Mouse (Mus musculus): ENCODE measurements around the gene Laptm5. TPM values are rescaled to one million over a fixed set of nuclear protein-coding genes. Genes with fewer than 3 reads are reported as not detected.

The Laptm5 gene
- polyA plus RNA-seq, 1 experiment = 18.9 TPM

GRCm38 (mm10) chr4:130889777-130890510 lies 23.0 kb upstream of the Laptm5 start:
- H3K27me3 ChIP-seq (ENCODE audit: control insufficient read depth, insufficient read depth, low read length) = no peaks in the 10 kb centered on the region
- 65% methylated on average over 10 of the region's 11 CpGs for WGBS
- H3K4me1 ChIP-seq (ENCODE audit: control insufficient read depth, insufficient read depth, low read length) = no peaks in the 10 kb centered on the region
- TF ChIP-seq POLR2A (IDR thresholded peaks at IDR 0.05; ENCODE audit: borderline replicate concordance, insufficient read depth, low read length) (no peak), CTCF (IDR thresholded peaks at IDR 0.05; ENCODE audit: borderline replicate concordance, insufficient read depth, low read depth, low read length) (no peak)
- H3K4me3 ChIP-seq (replicated peaks; ENCODE audit: insufficient read depth, low read depth, low read length) = no peak overlapping the region
- no peak for DNase-seq
- no peak overlapping the region for H3K27ac ChIP-seq (ENCODE audit: insufficient read depth, low read length)

- no peaks in the 10 kb centered on the region for H3K4me1 ChIP-seq (ENCODE audit: control insufficient read depth, insufficient read depth, low read length)
- DNase-seq = no peak
- TF ChIP-seq CTCF (IDR thresholded peaks at IDR 0.05; ENCODE audit: borderline replicate concordance, insufficient read depth, low read depth, low read length) = no peak
- H3K27me3 ChIP-seq (ENCODE audit: control insufficient read depth, insufficient read depth, low read length) = no peaks in the 10 kb centered on the region
- no peak overlapping the region for H3K4me3 ChIP-seq (replicated peaks; ENCODE audit: insufficient read depth, low read depth, low read length)
- no peak overlapping the region for H3K27ac ChIP-seq (ENCODE audit: insufficient read depth, low read length)
Observed at GRCm38 (mm10) chr4:130890511-130890840, 22.4 kb upstream of the Laptm5 start.

GRCm38 (mm10) chr4:130892001-130892587 lies 20.8 kb upstream of the Laptm5 start:
- H3K27me3 ChIP-seq (ENCODE audit: control insufficient read depth, insufficient read depth, low read length) = no peaks in the 10 kb centered on the region
- no peaks in the 10 kb centered on the region for H3K4me1 ChIP-seq (ENCODE audit: control insufficient read depth, insufficient read depth, low read length)
- TF ChIP-seq CTCF (IDR thresholded peaks at IDR 0.05; ENCODE audit: borderline replicate concordance, insufficient read depth, low read depth, low read length) (peak; percentile 90), POLR2A (IDR thresholded peaks at IDR 0.05; ENCODE audit: borderline replicate concordance, insufficient read depth, low read length) (no peak)
- H3K27ac ChIP-seq (ENCODE audit: insufficient read depth, low read length) = no peak overlapping the region
- peak; percentile 72 to 88 for DNase-seq
- 31% methylated on average over 17 of the region's 17 CpGs for WGBS
- no peak overlapping the region for H3K4me3 ChIP-seq (replicated peaks; ENCODE audit: insufficient read depth, low read depth, low read length)

- 75% methylated on average over 5 of the region's 5 CpGs for WGBS
- H3K27ac ChIP-seq (ENCODE audit: insufficient read depth, low read length) = no peak overlapping the region
- H3K27me3 ChIP-seq (ENCODE audit: control insufficient read depth, insufficient read depth, low read length) = no peaks in the 10 kb centered on the region
- H3K4me3 ChIP-seq (replicated peaks; ENCODE audit: insufficient read depth, low read depth, low read length) = no peak overlapping the region
- TF ChIP-seq CTCF (IDR thresholded peaks at IDR 0.05; ENCODE audit: borderline replicate concordance, insufficient read depth, low read depth, low read length) (no peak), POLR2A (IDR thresholded peaks at IDR 0.05; ENCODE audit: borderline replicate concordance, insufficient read depth, low read length) (no peak)
- H3K4me1 ChIP-seq (ENCODE audit: control insufficient read depth, insufficient read depth, low read length) = no peaks in the 10 kb centered on the region
- no peak for DNase-seq
Observed at GRCm38 (mm10) chr4:130893688-130894087, 19.2 kb upstream of the Laptm5 start.

- WGBS = 89% methylated on average over 6 of the region's 6 CpGs
Observed at GRCm38 (mm10) chr4:130895701-130896100, 17.2 kb upstream of the Laptm5 start.

GRCm38 (mm10) chr4:130896372-130896771 lies 16.6 kb upstream of the Laptm5 start:
- H3K27ac ChIP-seq (ENCODE audit: insufficient read depth, low read length) = no peak overlapping the region
- H3K27me3 ChIP-seq (ENCODE audit: control insufficient read depth, insufficient read depth, low read length) = no peaks in the 10 kb centered on the region
- DNase-seq = no peak
- H3K4me1 ChIP-seq (ENCODE audit: control insufficient read depth, insufficient read depth, low read length) = peaks cover 8% of the 10 kb centered on the region
- WGBS = 63% methylated on average over 2 of the region's 2 CpGs
- TF ChIP-seq POLR2A (IDR thresholded peaks at IDR 0.05; ENCODE audit: borderline replicate concordance, insufficient read depth, low read length) = no peak
- peak; percentile 44; the same call in 1 of the 2 replicates for TF ChIP-seq CTCF (IDR thresholded peaks at IDR 0.05; ENCODE audit: borderline replicate concordance, insufficient read depth, low read depth, low read length)
- H3K4me3 ChIP-seq (replicated peaks; ENCODE audit: insufficient read depth, low read depth, low read length) = no peak overlapping the region

More at GRCm38 (mm10) chr4:130895701-130896100, 17.2 kb upstream of the Laptm5 start:
- no peak for TF ChIP-seq CTCF (IDR thresholded peaks at IDR 0.05; ENCODE audit: borderline replicate concordance, insufficient read depth, low read depth, low read length)
- TF ChIP-seq POLR2A (IDR thresholded peaks at IDR 0.05; ENCODE audit: borderline replicate concordance, insufficient read depth, low read length) = no peak
- Histone ChIP-seq H3K4me3 (replicated peaks; ENCODE audit: insufficient read depth, low read depth, low read length) (no peak overlapping the region), H3K27me3 (ENCODE audit: control insufficient read depth, insufficient read depth, low read length) (no peaks in the 10 kb centered on the region), H3K27ac (ENCODE audit: insufficient read depth, low read length) (no peak overlapping the region), H3K4me1 (ENCODE audit: control insufficient read depth, insufficient read depth, low read length) (peaks cover 2% of the 10 kb centered on the region)
- no peak for DNase-seq

GRCm38 (mm10) chr4:130899383-130899781 lies 13.5 kb upstream of the Laptm5 start:
- DNase-seq = no peak
- Histone ChIP-seq H3K4me3 (replicated peaks; ENCODE audit: insufficient read depth, low read depth, low read length) (no peak overlapping the region), H3K4me1 (ENCODE audit: control insufficient read depth, insufficient read depth, low read length) (peaks cover 8% of the 10 kb centered on the region), H3K27ac (ENCODE audit: insufficient read depth, low read length) (no peak overlapping the region), H3K27me3 (ENCODE audit: control insufficient read depth, insufficient read depth, low read length) (no peaks in the 10 kb centered on the region)
- WGBS = 70% methylated on average over 3 of the region's 3 CpGs
- TF ChIP-seq CTCF (IDR thresholded peaks at IDR 0.05; ENCODE audit: borderline replicate concordance, insufficient read depth, low read depth, low read length) (no peak), POLR2A (IDR thresholded peaks at IDR 0.05; ENCODE audit: borderline replicate concordance, insufficient read depth, low read length) (no peak)

- no peak overlapping the region for H3K4me3 ChIP-seq (replicated peaks; ENCODE audit: insufficient read depth, low read depth, low read length)
- peaks cover 8% of the 10 kb centered on the region for H3K4me1 ChIP-seq (ENCODE audit: control insufficient read depth, insufficient read depth, low read length)
- no peak overlapping the region for H3K27ac ChIP-seq (ENCODE audit: insufficient read depth, low read length)
- TF ChIP-seq CTCF (IDR thresholded peaks at IDR 0.05; ENCODE audit: borderline replicate concordance, insufficient read depth, low read depth, low read length) (no peak), POLR2A (IDR thresholded peaks at IDR 0.05; ENCODE audit: borderline replicate concordance, insufficient read depth, low read length) (no peak)
- no peak for DNase-seq
- no peaks in the 10 kb centered on the region for H3K27me3 ChIP-seq (ENCODE audit: control insufficient read depth, insufficient read depth, low read length)
- 72% methylated on average over 6 of the region's 6 CpGs for WGBS
Observed at GRCm38 (mm10) chr4:130899782-130900427, 13.0 kb upstream of the Laptm5 start.

Measured in cerebellum, adult 2 months (tissue).